Mouse (Mus musculus) lung, embryonic 14.5 days (tissue): ENCODE data around the gene Nt5dc3. TPM values are rescaled to one million over a fixed set of nuclear protein-coding genes. Genes with fewer than 3 reads are reported as not detected.

Source experiments
- ATAC-seq: fragments of 200-750 bp; cut with Nextera tagmentation; 2 replicates; pipeline ENCODE4 v1.8.0; 2017; ENCODE audit warnings: mild to moderate bottlenecking, moderate TSS enrichment, moderate library complexity; ENCODE audit not compliant: insufficient read depth
- DNase-seq: peaks from one replicate; pipeline ENCODE4 v3.0.0-alpha.2; 2015
- H3K27ac ChIP-seq: fragments of 300-500 bp; sonication (generic); 2 replicates; pipeline ENCODE4 v1.5.1; 2014; ENCODE audit warnings: low read depth, mild to moderate bottlenecking, moderate library complexity
- H3K27me3 ChIP-seq: fragments of 300-500 bp; sonication (generic); 2 replicates; pipeline ENCODE4 v1.6.1; 2014; ENCODE audit warnings: low read length, control low read depth; ENCODE audit not compliant: insufficient read depth
- H3K36me3 ChIP-seq: fragments of 300-500 bp; sonication (generic); 2 replicates; pipeline ENCODE4 v1.6.1; 2014; ENCODE audit warnings: control low read depth; ENCODE audit not compliant: insufficient read depth
- H3K4me1 ChIP-seq: fragments of 300-500 bp; sonication (generic); 2 replicates; pipeline ENCODE4 v1.6.1; 2014; ENCODE audit warnings: antibody characterized with exemption, control low read depth; ENCODE audit not compliant: insufficient read depth
- H3K4me2 ChIP-seq: fragments of 300-500 bp; sonication (generic); 2 replicates; pipeline ENCODE4 v1.6.1; 2014; ENCODE audit warnings: mild to moderate bottlenecking
- H3K4me3 ChIP-seq: fragments of 300-500 bp; sonication (generic); 2 replicates; pipeline ENCODE4 v1.5.1; 2014; ENCODE audit warnings: low read depth, low read length
- H3K9ac ChIP-seq: fragments of 300-500 bp; sonication (generic); 2 replicates; pipeline ENCODE4 v1.6.1; 2014
- H3K9me3 ChIP-seq: fragments of 300-500 bp; sonication (generic); 2 replicates; pipeline ENCODE4 v1.6.1; 2016; ENCODE audit warnings: low read depth, low read length, control low read depth
- CTCF ChIP-seq: IDR thresholded peaks from 2 replicates; pipeline ENCODE4 v1.5.1; 2016; ENCODE audit warnings: antibody characterized with exemption, low read depth
- WGBS: fragments of 180-500 bp; shearing (Covaris S2); extraction: QIAGEN DNeasy Blood & Tissue Kit; methylation state at CpG from one replicate; pipeline ENCODE4 v1.1.7; 2014; 5-methylcytosine and 5-hydroxymethylcytosine counted together
- polyA plus RNA-seq: library from polyadenylated mRNA; unstranded; fragments of >200 nt; fragmentation: Nextera tagmentation; extraction: Ambion mirVana; gene quantifications from 2 replicates; pipeline ENCODE4 v1.2.1, GENCODE M21; 2014

Gene Nt5dc3
- polyA plus RNA-seq, 1 experiment from 2014 or later = 1.9 TPM

- no peaks in the 10 kb centered on the region for H3K4me1 ChIP-seq
- DNase-seq (no peak), ATAC-seq (no peak)
- H3K4me3 ChIP-seq = no peak overlapping the region
- WGBS = 75% methylated on average over 7 of the region's 7 CpGs
- no peak overlapping the region for H3K9ac ChIP-seq
- TF ChIP-seq CTCF = no peak
- no peaks in the 10 kb centered on the region for H3K27me3 ChIP-seq
- no peak overlapping the region for H3K4me2 ChIP-seq
- H3K27ac ChIP-seq = no peak overlapping the region
- no peaks in the 10 kb centered on the region for H3K36me3 ChIP-seq
- no peaks in the 10 kb centered on the region for H3K9me3 ChIP-seq
These were observed 99.9 kb downstream of the Nt5dc3 start for GRCm38 (mm10) chr10:86878721-86879120.

- no peak for ATAC-seq
- 54% methylated on average over 5 of the region's 5 CpGs for WGBS
- TF ChIP-seq CTCF = no peak
These were observed 101.4 kb downstream of the Nt5dc3 start for GRCm38 (mm10) chr10:86880071-86880806.

DNA sequence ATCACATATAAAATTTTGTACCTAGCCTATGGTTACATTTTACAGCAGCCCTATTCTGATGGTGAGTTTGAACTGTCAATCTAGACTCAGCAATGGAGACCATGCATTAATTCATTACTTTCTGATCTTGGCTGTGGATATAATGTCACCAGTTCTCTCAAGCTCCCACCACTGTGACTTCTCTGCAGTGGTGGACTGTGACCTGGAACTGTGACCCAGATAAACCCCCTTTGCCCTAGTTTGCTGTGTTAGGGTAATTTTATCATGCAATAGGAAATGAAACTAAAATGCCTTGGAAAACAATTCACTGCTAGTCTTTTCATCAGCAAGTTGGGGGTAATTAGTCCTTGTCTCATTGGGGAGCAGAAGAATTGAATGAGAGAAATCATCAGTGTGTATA lies 102.6 kb downstream of the Nt5dc3 start:
- H3K4me1 ChIP-seq = no peaks in the 10 kb centered on the region
- no peak overlapping the region for H3K27ac ChIP-seq

More at GRCm38 (mm10) chr10:86880071-86880806, 101.4 kb downstream of the Nt5dc3 start:
- Histone ChIP-seq H3K9ac (no peak overlapping the region), H3K27ac (no peak overlapping the region), H3K9me3 (no peaks in the 10 kb centered on the region), H3K4me3 (no peak overlapping the region), H3K4me2 (no peak overlapping the region), H3K36me3 (no peaks in the 10 kb centered on the region), H3K27me3 (no peaks in the 10 kb centered on the region), H3K4me1 (no peaks in the 10 kb centered on the region)
- DNase-seq = no peak

GRCm38 (mm10) chr10:86886434-86886833 lies 107.6 kb downstream of the Nt5dc3 start:
- no peaks in the 10 kb centered on the region for H3K36me3 ChIP-seq
- no peak for DNase-seq
- no peak for ATAC-seq

More for the DNA sequence above, 102.6 kb downstream of the Nt5dc3 start:
- no peak for ATAC-seq
- no peak for TF ChIP-seq CTCF
- H3K9ac ChIP-seq = no peak overlapping the region
- no peak overlapping the region for H3K4me3 ChIP-seq
- H3K27me3 ChIP-seq = no peaks in the 10 kb centered on the region
- H3K4me2 ChIP-seq = no peak overlapping the region
- no peak for DNase-seq
- H3K9me3 ChIP-seq = no peaks in the 10 kb centered on the region
- H3K36me3 ChIP-seq = no peaks in the 10 kb centered on the region

More at GRCm38 (mm10) chr10:86886434-86886833, 107.6 kb downstream of the Nt5dc3 start:
- H3K27ac ChIP-seq = no peak overlapping the region
- H3K9ac ChIP-seq = no peak overlapping the region
- H3K4me3 ChIP-seq = no peak overlapping the region
- H3K27me3 ChIP-seq = no peaks in the 10 kb centered on the region
- 83% methylated on average over 1 of the region's 1 CpGs for WGBS
- no peaks in the 10 kb centered on the region for H3K4me1 ChIP-seq
- no peaks in the 10 kb centered on the region for H3K9me3 ChIP-seq
- no peak overlapping the region for H3K4me2 ChIP-seq
- TF ChIP-seq CTCF = no peak

Other genes with a start within 250 kb of the Nt5dc3 start
- 592 and 645 TPM in 2 replicates for gene Hsp90b1, start 73.5 kb upstream of the Nt5dc3 start, polyA plus RNA-seq
- 1.3 and 2.0 TPM in 2 replicates for gene Ttc41, start 73.2 kb upstream of the Nt5dc3 start, polyA plus RNA-seq
- gene Gm49358, start 15.0 kb upstream of the Nt5dc3 start, polyA plus RNA-seq = 0.24 TPM in 1 of 2 replicates, not detected in the other
- gene Stab2, start 229.0 kb downstream of the Nt5dc3 start, polyA plus RNA-seq = 5.0 and 5.8 TPM in 2 replicates